Comparison of ENCODE assay signal across 26 mouse cellular contexts in the genomic region with DNA sequence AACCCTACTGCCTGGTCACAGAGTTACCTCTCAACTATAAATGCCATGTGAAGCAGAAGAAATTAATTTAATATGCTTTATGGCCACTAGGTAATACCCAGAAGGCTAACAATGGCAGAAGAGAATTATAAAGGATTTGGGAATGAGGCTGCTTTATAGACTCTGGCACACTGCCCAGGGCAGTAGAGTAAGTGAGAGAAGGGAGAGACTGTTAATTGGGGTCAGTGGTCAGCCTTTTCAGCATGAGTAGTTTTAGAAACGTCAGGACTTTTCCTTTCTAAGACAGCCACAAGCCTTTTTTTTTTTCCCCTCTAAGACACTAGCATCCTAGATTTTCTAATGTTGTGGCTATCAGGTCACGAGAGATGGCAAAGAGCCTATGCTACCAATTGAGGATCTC.
A peak's percentile ranks its signal among the peaks of the same experiment; 100 is the strongest.
DNase-seq lines count a peak whose midpoint lies in the region; ATAC-seq and TF ChIP-seq lines count a peak whose summit lies in the region.
"Had no signal": no experiment of that assay in that cellular context is flagged by ENCODE, and none has a peak within 500 bp of the region (broad histone marks: within the 10 kb centered on the region; RNA-seq: fewer than 3 reads in every experiment).

No protein-coding gene starts in this region.

- DNase-seq in kidney, adult 2 months, result peak; percentile 54
- DNase-seq in kidney, adult 8-10 months, result peak; percentile 28 to 38
- DNase-seq in kidney, postnatal 0 days (ENCODE audit: low spot score), result peak; percentile 81
- peak; percentile 58 for DNase-seq in retina, embryonic 14.5 days (ENCODE audit: low spot score)
- DNase-seq in urinary bladder, postnatal 36 days (ENCODE audit: low spot score in 2 of 2), result no peak
- DNase-seq in left cerebral cortex, adult 9 months (ENCODE audit: low spot score in 2 of 2), result no peak
- DNase-seq: adrenal gland, adult 2 months; B cell, adult 2 months; cerebellum, adult 11-12 months; cerebellum, postnatal 10 days; gastrocnemius, postnatal 25 days; heart, postnatal 36 days; liver, postnatal 0 days; lung, postnatal 14 days; right cerebral cortex, postnatal 14 days; thymus, adult 2 months; thymus, postnatal 4 days had no signal

- no peaks in the 10 kb centered on the region for H3K36me3 ChIP-seq in kidney, adult 2 months (ENCODE audit: control insufficient read depth, insufficient read depth, low read length)
- H3K36me3 ChIP-seq in kidney, embryonic 14.5 days (ENCODE audit: control insufficient read depth, insufficient read depth, low read length), result no peaks in the 10 kb centered on the region
- H3K36me3 ChIP-seq in kidney, postnatal 0 days (ENCODE audit: insufficient read depth, low read length), result no peaks in the 10 kb centered on the region
- H3K36me3 ChIP-seq: embryonic facial prominence, embryonic 10.5 days; G1E; heart, embryonic 15.5 days; hindbrain, embryonic 15.5 days; midbrain, embryonic 12.5 days had no signal

- H3K27ac ChIP-seq in kidney, adult 2 months (ENCODE audit: insufficient read depth, low read depth, low read length), result no peak overlapping the region
- no peak overlapping the region for H3K27ac ChIP-seq in kidney, embryonic 14.5 days (ENCODE audit: low read depth, low read length)
- no peak overlapping the region for H3K27ac ChIP-seq in kidney, postnatal 0 days
- H3K27ac ChIP-seq: embryonic facial prominence, embryonic 10.5 days; heart, embryonic 15.5 days; hindbrain, embryonic 15.5 days; midbrain, embryonic 12.5 days; stomach, postnatal 0 days had no signal

- no peaks in the 10 kb centered on the region for H3K4me1 ChIP-seq in kidney, adult 2 months (ENCODE audit: control insufficient read depth, insufficient read depth, low read length)
- H3K4me1 ChIP-seq in kidney, embryonic 14.5 days (ENCODE audit: control insufficient read depth, insufficient read depth, low read length), result peaks cover 20% of the 10 kb centered on the region
- H3K4me1 ChIP-seq in kidney, postnatal 0 days (replicated peaks; ENCODE audit: insufficient read depth, low read length), result 0 out of 2 replicates have a peak, but pooled peaks cover 8% of the 10 kb centered on the region
- H3K4me1 ChIP-seq: midbrain, embryonic 12.5 days had no signal

- no peak overlapping the region for H3K9ac ChIP-seq in kidney, embryonic 14.5 days (ENCODE audit: low read depth, low read length)
- no peak overlapping the region for H3K9ac ChIP-seq in kidney, postnatal 0 days (ENCODE audit: low read depth, low read length)
- H3K9ac ChIP-seq: heart, embryonic 15.5 days; hindbrain, embryonic 15.5 days; liver, postnatal 0 days; midbrain, embryonic 12.5 days had no signal

- H3K27me3 ChIP-seq in kidney, adult 2 months (replicated peaks; ENCODE audit: control insufficient read depth, insufficient read depth, low read length), result no peaks in the 10 kb centered on the region
- no peaks in the 10 kb centered on the region for H3K27me3 ChIP-seq in kidney, embryonic 14.5 days (ENCODE audit: control insufficient read depth, insufficient read depth, low read length)
- H3K27me3 ChIP-seq in kidney, postnatal 0 days (ENCODE audit: insufficient read depth, low read length), result no peaks in the 10 kb centered on the region; the same call in 1 of the 2 replicates
- H3K27me3 ChIP-seq: CH12.LX; heart, embryonic 15.5 days; hindbrain, embryonic 15.5 days; midbrain, embryonic 12.5 days had no signal

- TF ChIP-seq POLR2A in kidney, adult 2 months (IDR thresholded peaks at IDR 0.05; ENCODE audit: low read depth, low read length), result no peak

- H3K4me2 ChIP-seq in kidney, embryonic 14.5 days (replicated peaks; ENCODE audit: low read depth, low read length), result no peak overlapping the region
- no peak overlapping the region for H3K4me2 ChIP-seq in kidney, postnatal 0 days (ENCODE audit: low read length)
- H3K4me2 ChIP-seq: heart, embryonic 15.5 days; hindbrain, embryonic 15.5 days; midbrain, embryonic 12.5 days had no signal

- no peak for ATAC-seq in kidney, embryonic 14.5 days (ENCODE audit: low FRiP score, low TSS enrichment)
- ATAC-seq in kidney, postnatal 0 days (replicated peaks; ENCODE audit: low FRiP score, low read depth), result 0 out of 2 replicates have a peak, but pooled peaks have one; percentile 25
- ATAC-seq: forebrain, embryonic 16.5 days; liver, postnatal 0 days had no signal

- TF ChIP-seq CTCF in kidney, adult 2 months (conservative IDR thresholded peaks at IDR 0.05; ENCODE audit: insufficient read depth, insufficient read length, low read depth, low read length), result no peak
- no peak for TF ChIP-seq CTCF in kidney, postnatal 0 days (IDR thresholded peaks at IDR 0.05; ENCODE audit: low read depth)

- no peak overlapping the region for H3K4me3 ChIP-seq in kidney, adult 2 months (ENCODE audit: insufficient read depth, low read depth, low read length)
- H3K4me3 ChIP-seq in kidney, embryonic 14.5 days (ENCODE audit: low read length), result no peak overlapping the region
- H3K4me3 ChIP-seq in kidney, postnatal 0 days (replicated peaks; ENCODE audit: low read depth, low read length), result no peak overlapping the region
- H3K4me3 ChIP-seq: embryonic facial prominence, embryonic 10.5 days; heart, embryonic 15.5 days; hindbrain, embryonic 15.5 days; midbrain, embryonic 12.5 days had no signal

- H3K9me3 ChIP-seq in kidney, embryonic 14.5 days (ENCODE audit: control insufficient read depth, low read length), result no peaks in the 10 kb centered on the region
- no peaks in the 10 kb centered on the region for H3K9me3 ChIP-seq in kidney, postnatal 0 days (replicated peaks; ENCODE audit: low read length)
- H3K9me3 ChIP-seq: embryonic facial prominence, embryonic 10.5 days; heart, embryonic 15.5 days; hindbrain, embryonic 15.5 days; midbrain, embryonic 12.5 days had no signal

- 27% methylated on average over 2 of the region's 2 CpGs for WGBS in kidney, adult 2 months
- WGBS in kidney, embryonic 14.5 days, result 17% methylated on average over 2 of the region's 2 CpGs
- WGBS in kidney, postnatal 0 days, result 14% methylated on average over 2 of the region's 2 CpGs

Comparison
In these comparisons a context has a peak if more than half of its experiments do, and no peak if none do; other contexts are left out.
1. DNase-seq: peak in kidney, adult 2 months (single experiment), kidney, adult 8-10 months (2 of 2), kidney, postnatal 0 days (single experiment) and retina, embryonic 14.5 days (single experiment); none in urinary bladder, postnatal 36 days (0 of 2) and left cerebral cortex, adult 9 months (0 of 2).